17 mouse cellular contexts compared by ENCODE assay signal in genomic region chr13:77215460-77215859, GRCm38 (mm10).
DNase-seq lines count a peak whose midpoint lies in the region; ATAC-seq and TF ChIP-seq lines count a peak whose summit lies in the region.
"Had no signal": no experiment of that assay in that cellular context is flagged by ENCODE, and none has a peak within 500 bp of the region (broad histone marks: within the 10 kb centered on the region; RNA-seq: fewer than 3 reads in every experiment).

No protein-coding gene starts in this region.

- peak; percentile 22 for DNase-seq in forebrain, postnatal 0 days
- DNase-seq in layer of hippocampus, adult 9-10 months (ENCODE audit: low spot score) = peak; percentile 3
- no peak for DNase-seq in layer of hippocampus, postnatal 36 days
- DNase-seq in 3T3-L1 (ENCODE audit: low read depth, low spot score) = peak; percentile 18
- peak; percentile 11 for DNase-seq in Muller cell, postnatal 12 days (ENCODE audit: inconsistent ontology term)
- no peak for DNase-seq in T-cell, adult 2 months (ENCODE audit: low spot score)
- DNase-seq: adrenal gland, postnatal 36 days; cerebellum, adult 8-10 months; thymus, postnatal 14 days had no signal

- H3K27me3 ChIP-seq in forebrain, postnatal 0 days (ENCODE audit: insufficient read depth, low read length) = no peaks in the 10 kb centered on the region
- H3K27me3 ChIP-seq in forebrain, embryonic 12.5 days = no peaks in the 10 kb centered on the region
- H3K27me3 ChIP-seq: heart, embryonic 13.5 days; kidney, embryonic 15.5 days; lung, embryonic 15.5 days had no signal

- H3K36me3 ChIP-seq in forebrain, postnatal 0 days (ENCODE audit: insufficient read depth) = no peaks in the 10 kb centered on the region
- no peaks in the 10 kb centered on the region for H3K36me3 ChIP-seq in forebrain, embryonic 12.5 days (replicated peaks)
- H3K36me3 ChIP-seq: forebrain, embryonic 10.5 days; heart, embryonic 13.5 days; kidney, embryonic 15.5 days; lung, embryonic 15.5 days had no signal

- no peaks in the 10 kb centered on the region for H3K4me1 ChIP-seq in forebrain, postnatal 0 days (ENCODE audit: insufficient read depth)
- H3K4me1 ChIP-seq in forebrain, embryonic 12.5 days = no peaks in the 10 kb centered on the region
- H3K4me1 ChIP-seq: forebrain, embryonic 10.5 days; heart, embryonic 13.5 days; kidney, embryonic 15.5 days; lung, embryonic 15.5 days had no signal

- H3K9ac ChIP-seq in forebrain, postnatal 0 days = no peak overlapping the region
- no peak overlapping the region for H3K9ac ChIP-seq in forebrain, embryonic 12.5 days
- H3K9ac ChIP-seq: heart, embryonic 13.5 days; kidney, embryonic 15.5 days; lung, embryonic 15.5 days had no signal

- H3K27ac ChIP-seq in forebrain, postnatal 0 days (ENCODE audit: low read depth, low read length) = no peak overlapping the region
- no peak overlapping the region for H3K27ac ChIP-seq in forebrain, embryonic 12.5 days
- H3K27ac ChIP-seq: forebrain, embryonic 10.5 days; heart, embryonic 13.5 days; kidney, embryonic 15.5 days; lung, embryonic 15.5 days had no signal

- no peak overlapping the region for H3K4me2 ChIP-seq in forebrain, postnatal 0 days (ENCODE audit: low read depth)
- no peak overlapping the region for H3K4me2 ChIP-seq in forebrain, embryonic 12.5 days
- H3K4me2 ChIP-seq: heart, embryonic 13.5 days; kidney, embryonic 15.5 days; lung, embryonic 15.5 days had no signal

- no peaks in the 10 kb centered on the region for H3K9me3 ChIP-seq in forebrain, postnatal 0 days (ENCODE audit: low read length)
- no peaks in the 10 kb centered on the region for H3K9me3 ChIP-seq in forebrain, embryonic 12.5 days
- H3K9me3 ChIP-seq: forebrain, embryonic 10.5 days; heart, embryonic 13.5 days; kidney, embryonic 15.5 days; lung, embryonic 15.5 days had no signal

- 77% methylated on average over 2 of the region's 2 CpGs for WGBS in forebrain, postnatal 0 days
- 76% methylated on average over 2 of the region's 2 CpGs for WGBS in forebrain, embryonic 12.5 days

- no peak overlapping the region for H3K4me3 ChIP-seq in forebrain, postnatal 0 days (ENCODE audit: low read depth, low read length)
- no peak overlapping the region for H3K4me3 ChIP-seq in forebrain, embryonic 12.5 days (replicated peaks)
- H3K4me3 ChIP-seq: forebrain, embryonic 10.5 days; heart, embryonic 13.5 days; kidney, embryonic 15.5 days; lung, embryonic 15.5 days had no signal

- TF ChIP-seq CTCF in forebrain, postnatal 0 days (IDR thresholded peaks at IDR 0.05; ENCODE audit: low read depth) = peak; percentile 50

- peak; percentile 25; the same call in 1 of the 2 replicates for ATAC-seq in forebrain, postnatal 0 days
- no peak for ATAC-seq in forebrain, embryonic 12.5 days (ENCODE audit: low FRiP score)
- ATAC-seq in granulocyte monocyte progenitor cell, adult 5-6 weeks (replicated peaks; ENCODE audit: poor library complexity, severe bottlenecking) = no peak
- ATAC-seq: activated CD4-positive, CD25-positive, alpha-beta regulatory T cell, adult 4 months; inflammation-experienced regulatory T-cells, adult 6 months had no signal

Comparison
In these comparisons a context has a peak if more than half of its experiments do, and no peak if none do; other contexts are left out.
1. DNase-seq: peak in forebrain, postnatal 0 days (single experiment), layer of hippocampus, adult 9-10 months (single experiment), 3T3-L1 (single experiment) and Muller cell, postnatal 12 days (single experiment); none in layer of hippocampus, postnatal 36 days (0 of 2) and T-cell, adult 2 months (single experiment).